Mouse (Mus musculus) gastrocnemius, postnatal 25 days (tissue): Measurements from ENCODE around the gene Zmynd8. TPM values are rescaled to one million over a fixed set of nuclear protein-coding genes. Genes with fewer than 3 reads are reported as not detected.
"Not testable (repeated sequence)": the region's sequence is repeated elsewhere in the genome, so short reads cannot be mapped to it uniquely, and the experiment has no call there.

Experiments
- DNase-seq: peaks from one replicate; pipeline ENCODE4 v3.0.0; 2022
- total RNA-seq, 2 experiments: library from RNA; stranded (reverse); gene quantifications; 1 replicate in 1 of 2; 2 replicates in 1 of 2; pipeline ENCODE4 v1.2.3; 2021

Zmynd8 gene
- total RNA-seq, 2 experiments from 2014 or later, result 17.1 to 18.4 TPM

DNA sequence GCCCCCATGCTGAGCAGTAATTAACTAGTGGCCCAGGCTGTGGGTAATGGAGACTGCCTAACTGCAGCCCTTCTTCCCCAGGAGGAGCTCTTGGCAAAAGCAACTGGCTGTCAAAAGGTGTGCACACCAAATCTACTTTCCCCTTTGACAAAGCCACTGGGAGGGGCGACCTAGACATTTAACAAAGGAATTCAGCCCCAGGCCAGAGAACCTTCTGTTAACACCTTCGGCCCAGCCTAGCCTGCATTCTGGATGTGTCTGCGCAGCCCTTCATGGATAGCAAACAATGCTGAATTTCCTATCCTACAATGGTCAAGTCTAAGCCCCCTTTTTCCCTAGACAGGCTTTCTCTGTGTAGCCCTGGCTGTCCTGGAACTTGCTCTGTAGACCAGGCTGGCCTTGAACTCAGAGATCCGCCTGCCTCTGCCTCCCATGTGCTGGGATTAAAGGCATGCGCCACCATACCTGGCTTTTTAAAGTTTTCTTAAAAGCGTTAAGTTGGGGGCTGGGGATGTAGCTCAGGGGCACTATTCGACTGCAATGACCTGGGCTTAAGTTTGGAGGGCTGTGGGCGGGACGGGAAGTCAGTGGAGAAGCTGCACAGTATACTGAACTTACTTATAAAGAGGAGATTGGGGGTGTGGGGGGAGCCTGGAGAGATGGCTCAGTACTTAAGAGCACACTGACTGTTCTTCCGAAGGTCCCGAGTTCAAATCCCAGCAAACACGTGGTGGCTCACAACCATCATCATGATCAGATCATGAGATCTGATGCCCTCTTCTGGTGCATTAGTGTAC is 90.4 kb downstream of the Zmynd8 start:
- DNase-seq, result no peak

DNA sequence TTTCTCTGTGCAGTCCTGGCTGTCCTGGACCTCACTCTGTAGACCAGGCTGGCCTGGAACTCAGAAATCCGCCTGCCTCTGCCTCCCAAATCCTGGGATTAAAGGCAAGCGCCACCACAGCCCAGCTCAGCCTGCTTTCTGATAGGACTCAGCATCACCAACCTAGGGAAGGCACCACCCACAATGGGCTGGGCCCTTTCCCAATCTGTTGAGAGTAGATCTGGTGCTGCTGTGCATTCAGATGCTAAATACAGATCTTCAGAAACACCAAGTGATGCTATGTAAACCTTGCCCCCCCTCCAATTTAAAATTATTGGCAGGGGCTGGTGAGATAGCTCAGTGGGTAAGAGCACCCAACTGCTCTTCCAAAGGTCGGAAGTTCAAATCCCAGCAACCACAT is 98.6 kb downstream of the Zmynd8 start:
- DNase-seq, result not testable (repeated sequence)

GRCm38 (mm10) chr2:165797876-165798275 is 100.9 kb downstream of the Zmynd8 start:
- DNase-seq, result no peak

GRCm38 (mm10) chr2:165793283-165793638 is 105.6 kb downstream of the Zmynd8 start:
- no peak for DNase-seq

DNA sequence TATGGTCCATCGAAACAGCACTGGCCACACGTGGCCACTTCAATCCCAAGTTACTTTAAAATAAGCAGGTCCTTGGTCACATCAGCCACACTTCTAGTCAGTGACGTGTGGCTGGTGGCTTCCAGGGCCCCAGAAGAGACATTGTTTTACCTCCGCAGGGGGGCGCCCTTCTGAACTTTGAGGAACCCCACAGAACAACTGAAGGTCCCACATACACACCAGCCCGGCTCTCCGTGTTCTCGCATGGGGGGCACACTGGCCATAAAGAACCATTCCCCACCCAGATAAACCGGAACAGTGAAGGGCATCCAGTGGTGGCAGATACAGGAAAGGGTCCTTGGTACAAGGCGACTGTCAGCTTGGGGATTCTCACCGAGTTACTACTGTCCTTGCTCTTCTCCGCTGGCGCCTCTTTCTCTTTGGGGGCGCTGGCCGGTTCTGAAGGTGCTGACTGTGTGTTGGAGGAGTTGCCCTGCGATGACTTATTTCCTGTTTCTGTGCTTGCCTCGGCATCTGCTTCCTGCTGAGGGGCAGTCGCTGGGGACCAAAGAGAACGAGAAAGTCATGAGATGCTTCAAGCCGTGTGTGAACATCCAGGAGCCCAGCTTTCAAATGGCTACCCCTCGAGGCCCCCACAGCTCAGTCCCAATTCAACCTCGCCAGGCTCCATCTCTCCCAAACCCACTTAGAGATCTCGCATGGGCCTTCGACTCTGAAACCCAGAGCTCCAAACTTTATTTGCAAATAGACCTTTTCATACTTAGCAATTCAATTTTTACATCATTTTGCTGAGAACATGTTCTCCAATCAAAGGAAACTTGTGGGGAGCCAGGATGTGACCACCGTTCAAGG is 106.2 kb downstream of the Zmynd8 start:
- no peak for DNase-seq

DNA sequence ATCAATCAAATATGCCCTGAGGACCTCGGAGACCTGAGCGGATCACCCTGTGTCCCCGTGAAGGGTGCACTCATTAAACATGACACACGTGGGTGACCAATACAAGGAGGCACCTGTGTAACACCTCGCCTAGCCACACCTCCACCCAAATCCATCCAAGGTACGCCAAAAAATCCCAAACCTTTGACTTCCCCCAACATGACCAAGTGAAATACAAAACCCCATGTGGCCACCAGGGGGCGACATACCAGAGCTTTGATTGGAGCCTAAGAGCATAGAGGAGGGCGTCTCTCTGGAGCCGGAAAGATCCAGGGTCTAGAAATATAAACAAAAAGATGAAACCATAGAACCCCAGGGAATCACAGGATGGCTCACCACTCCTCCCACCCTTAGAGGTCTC is 107.2 kb downstream of the Zmynd8 start:
- DNase-seq, result no peak

DNA sequence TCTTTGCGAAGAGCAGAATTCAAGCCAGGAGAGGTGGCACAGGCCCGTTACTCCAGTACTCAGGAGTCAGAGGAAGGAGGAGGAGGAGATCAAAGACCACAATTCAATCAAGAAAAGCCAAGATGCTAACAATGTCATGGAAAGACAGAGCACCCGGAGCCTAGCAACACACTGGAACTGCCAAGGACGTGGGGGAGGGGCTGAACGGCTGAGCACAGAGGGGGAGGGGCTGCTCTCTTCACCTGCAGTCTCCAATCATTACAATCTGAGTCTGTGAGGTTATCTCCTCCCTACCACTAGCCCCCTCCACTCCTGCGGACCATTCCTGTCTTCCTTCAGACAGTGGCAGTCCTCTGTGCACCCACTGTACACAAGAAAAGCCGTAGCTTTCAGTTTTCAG is 107.8 kb downstream of the Zmynd8 start:
- DNase-seq, result no peak

DNA sequence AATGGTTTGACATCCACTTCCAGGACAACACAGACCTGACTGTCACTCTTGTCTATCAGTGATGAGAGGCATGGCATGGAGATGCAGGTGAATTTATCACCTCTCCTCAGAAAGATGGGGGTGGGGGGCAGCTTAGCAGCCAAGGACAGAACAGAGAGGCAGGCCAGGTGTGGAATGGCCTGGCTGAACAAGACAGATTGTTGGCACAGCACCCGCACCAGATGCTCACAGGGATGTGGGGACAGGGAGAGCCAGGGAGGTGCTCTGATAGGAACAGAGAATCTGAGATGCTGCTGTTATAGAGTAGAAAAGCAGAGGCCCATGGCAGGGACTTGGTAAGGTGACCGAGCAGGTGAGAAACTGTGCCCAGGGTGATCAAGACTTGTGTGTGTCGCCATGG is 109.1 kb downstream of the Zmynd8 start:
- no peak for DNase-seq

DNA sequence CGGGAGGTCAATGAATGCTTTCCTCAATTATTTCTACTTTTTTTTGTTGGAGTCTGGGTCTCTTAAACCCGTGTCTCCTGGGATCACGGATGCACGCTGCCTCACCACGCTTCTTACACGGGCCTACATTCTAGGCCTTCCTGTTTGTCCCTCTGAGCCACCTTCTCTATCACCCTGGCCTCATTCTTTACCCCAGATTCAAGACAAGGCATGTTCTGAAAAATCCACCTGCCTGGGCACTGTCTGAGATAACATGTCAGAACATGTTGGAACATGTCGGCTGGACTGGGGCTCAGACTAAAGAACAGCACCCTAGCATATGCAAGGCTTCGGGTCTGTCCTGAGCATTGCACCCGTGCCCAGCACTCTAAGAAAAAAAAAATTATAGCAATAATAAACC is 110.0 kb downstream of the Zmynd8 start:
- DNase-seq, result no peak

- peak; percentile 46 for DNase-seq
Measured at GRCm38 (mm10) chr2:165788005-165788404, 110.8 kb downstream of the Zmynd8 start.

DNA sequence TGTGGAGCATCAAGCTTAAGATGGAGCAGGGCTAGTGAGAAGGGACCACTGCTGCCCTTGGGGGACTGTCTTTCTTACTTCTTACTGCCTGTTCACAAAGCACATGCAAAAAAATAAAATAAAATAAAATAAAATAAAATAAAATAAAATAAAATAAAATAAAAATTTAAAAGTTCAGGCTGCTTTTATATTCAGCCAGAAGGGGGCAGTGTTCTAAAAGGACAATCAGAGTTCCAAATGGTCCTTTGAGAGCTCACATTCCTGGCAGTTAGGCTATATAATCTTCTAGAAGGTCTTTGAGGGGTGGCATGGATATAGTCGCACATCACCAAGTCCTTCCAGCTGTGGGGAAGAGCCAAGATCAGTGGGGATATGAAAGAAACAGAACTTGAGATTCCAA is 112.3 kb downstream of the Zmynd8 start:
- no peak for DNase-seq

DNA sequence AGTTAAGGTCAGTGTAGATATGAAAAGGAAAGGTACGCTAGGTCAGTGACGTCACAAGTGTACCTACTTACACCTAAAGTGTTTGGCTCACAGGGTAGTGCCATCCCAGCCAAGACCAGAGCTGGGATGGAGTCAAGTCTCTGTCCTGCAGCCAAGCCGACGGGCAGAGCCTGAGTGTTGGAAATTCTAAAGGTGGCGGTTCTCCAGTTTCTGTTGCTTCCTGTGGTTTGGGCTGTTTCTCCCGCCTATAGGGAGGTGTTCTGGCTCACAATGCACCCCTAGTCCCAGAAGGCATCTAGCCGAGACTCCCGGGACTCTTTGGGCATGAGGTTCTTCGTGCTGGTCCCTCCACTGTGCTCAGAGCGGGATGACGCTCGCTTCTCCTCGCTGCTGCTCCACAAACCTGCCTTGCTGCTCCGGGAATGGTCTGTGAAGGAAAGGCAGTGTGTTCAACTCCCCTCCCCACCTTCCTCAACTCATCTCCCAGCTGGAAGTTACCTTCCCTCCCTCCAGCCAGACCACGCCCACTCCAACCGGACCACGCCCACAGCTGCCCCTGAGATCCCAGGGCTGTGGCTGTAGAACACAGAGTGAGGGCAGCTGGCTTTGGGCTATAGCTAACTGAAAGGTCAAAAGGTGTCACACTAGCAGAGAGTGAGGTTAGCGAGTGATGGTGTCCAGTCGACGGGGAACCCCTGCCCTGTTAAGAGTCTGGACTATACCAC is 113.3 kb downstream of the Zmynd8 start:
- no peak for DNase-seq

- no peak for DNase-seq
Measured at GRCm38 (mm10) chr2:165782324-165782723, 116.5 kb downstream of the Zmynd8 start.

- DNase-seq, result peak; percentile 35
Measured at GRCm38 (mm10) chr2:165778927-165779326, 119.9 kb downstream of the Zmynd8 start.

GRCm38 (mm10) chr2:165769375-165769948 is 129.4 kb downstream of the Zmynd8 start:
- DNase-seq, result no peak

DNA sequence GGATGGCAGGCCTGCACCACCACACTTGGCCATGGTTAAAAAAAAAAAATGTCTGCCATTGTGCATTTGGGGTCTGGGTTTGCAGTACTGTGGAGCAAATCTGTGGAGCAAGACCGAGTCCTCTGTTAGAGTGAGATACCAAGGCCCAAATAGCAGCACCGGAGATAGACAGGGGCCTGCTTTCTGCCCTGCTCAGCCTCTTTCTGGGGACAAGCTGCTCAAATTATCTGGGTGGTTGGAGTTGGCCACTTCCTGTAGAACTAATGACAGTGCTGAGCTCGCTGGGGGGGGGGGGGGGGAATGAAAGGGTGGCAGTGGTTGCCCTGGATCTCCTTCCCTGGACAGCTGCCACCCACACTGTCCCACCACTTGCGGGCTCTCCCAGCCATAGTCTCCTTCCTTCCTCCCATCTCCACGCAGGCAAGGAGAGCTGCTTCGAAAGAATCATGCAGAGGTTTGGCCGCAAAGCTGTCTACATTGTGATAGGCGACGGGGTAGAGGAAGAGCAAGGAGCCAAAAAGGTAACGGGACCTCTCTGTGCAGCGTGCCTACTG is 129.9 kb downstream of the Zmynd8 start:
- no peak for DNase-seq

DNA sequence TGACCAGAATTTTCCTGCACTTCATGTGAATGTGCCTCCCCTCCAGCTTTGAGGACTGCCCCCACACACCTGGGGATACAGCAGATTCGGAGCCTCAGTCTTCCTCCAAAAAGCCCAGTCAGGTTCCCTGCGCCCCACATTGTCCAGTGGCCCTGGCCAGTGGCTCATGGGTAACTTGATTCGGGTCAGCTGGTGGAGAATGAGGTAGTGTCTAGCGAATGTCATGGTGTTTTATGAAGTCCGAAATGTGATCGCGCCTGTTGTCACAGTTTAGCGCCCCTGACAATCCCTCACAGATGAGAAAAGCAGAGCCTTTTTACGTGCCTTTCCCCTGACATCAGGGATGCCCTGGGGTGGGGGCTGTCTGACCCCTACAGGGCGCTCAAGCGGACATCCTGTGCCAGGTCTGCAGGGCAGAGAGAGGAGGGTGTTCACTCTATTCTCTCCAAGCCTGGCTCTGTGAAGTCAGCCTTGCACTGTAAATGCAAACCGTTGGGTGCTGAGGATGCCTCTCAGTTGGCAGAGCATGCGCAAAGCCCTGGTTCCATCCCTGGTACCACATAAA is 139.3 kb downstream of the Zmynd8 start:
- DNase-seq, result no peak

GRCm38 (mm10) chr2:165758534-165758933 is 140.3 kb downstream of the Zmynd8 start:
- no peak for DNase-seq

GRCm38 (mm10) chr2:165757799-165758198 is 141.0 kb downstream of the Zmynd8 start:
- DNase-seq, result no peak

DNA sequence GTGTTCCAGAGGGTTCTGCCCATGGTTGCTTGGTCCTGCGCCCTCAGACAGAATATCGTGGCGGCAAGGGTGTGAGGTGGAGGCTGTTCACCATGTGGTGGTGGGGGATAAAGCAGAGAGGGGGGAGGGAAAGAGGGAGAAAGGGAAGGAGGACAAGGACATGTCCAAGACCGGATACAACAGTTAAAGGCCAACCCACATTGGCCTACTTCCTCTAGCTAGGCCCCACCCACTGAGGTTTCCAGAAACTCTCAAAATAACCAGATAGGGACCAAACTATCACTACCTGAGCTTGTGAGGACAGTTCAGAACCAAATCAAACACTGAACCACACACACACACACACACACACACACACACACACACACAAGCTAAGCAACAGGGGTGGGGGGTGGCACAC is 146.1 kb downstream of the Zmynd8 start:
- DNase-seq, result no peak

DNA sequence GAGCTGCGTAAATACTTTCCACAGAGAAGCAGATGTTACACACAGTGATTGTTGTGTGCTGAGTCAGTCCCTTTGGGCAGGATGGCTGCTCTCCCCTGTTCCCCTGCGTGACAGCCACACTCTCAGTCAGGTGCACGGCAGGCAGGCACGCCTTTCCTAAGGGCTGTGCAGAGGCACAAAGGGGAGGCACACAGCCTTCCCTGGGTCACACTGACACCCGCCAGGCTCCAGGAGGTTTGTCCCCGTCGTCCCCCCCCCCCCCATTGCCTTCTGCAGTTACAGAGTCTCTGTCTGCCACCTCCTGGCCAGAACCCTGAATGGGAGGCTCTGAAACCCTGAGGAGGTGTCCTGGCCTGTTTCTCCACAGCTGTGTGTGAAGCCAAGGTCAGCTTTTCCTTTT is 147.7 kb downstream of the Zmynd8 start:
- no peak for DNase-seq

- no peak for DNase-seq
Measured at GRCm38 (mm10) chr2:165748426-165748825, 150.4 kb downstream of the Zmynd8 start.
